Mouse (Mus musculus): ENCODE measurements around the gene Cacna2d2. TPM values are rescaled to one million over a fixed set of nuclear protein-coding genes. Genes with fewer than 3 reads are reported as not detected.

The Cacna2d2 gene
- polyA plus RNA-seq, 1 experiment from 2014 or later, result 1.3 TPM

DNA sequence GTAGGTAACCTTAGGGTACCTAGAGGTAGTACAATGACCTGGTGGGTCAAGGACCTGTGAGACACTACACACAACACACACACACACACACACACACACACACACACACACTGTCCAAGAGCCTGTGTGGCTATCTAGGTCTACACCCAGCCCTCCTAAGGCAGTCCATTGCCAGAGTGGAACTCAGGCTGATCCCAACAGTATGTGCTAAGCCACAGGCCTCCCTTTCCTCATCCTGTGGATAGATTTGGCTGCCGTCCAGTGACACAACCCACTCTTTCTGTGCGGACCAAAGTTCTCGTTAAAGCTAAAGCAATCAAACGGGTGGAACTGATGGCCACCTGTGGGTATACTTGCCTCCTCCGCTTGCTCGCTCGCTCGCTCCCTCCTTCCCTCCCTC lies 90.7 kb downstream of the Cacna2d2 start:
- H3K27ac ChIP-seq (ENCODE audit: low read depth, low read length), result no peak overlapping the region
- WGBS, result 76% methylated on average over 8 of the region's 8 CpGs

DNA sequence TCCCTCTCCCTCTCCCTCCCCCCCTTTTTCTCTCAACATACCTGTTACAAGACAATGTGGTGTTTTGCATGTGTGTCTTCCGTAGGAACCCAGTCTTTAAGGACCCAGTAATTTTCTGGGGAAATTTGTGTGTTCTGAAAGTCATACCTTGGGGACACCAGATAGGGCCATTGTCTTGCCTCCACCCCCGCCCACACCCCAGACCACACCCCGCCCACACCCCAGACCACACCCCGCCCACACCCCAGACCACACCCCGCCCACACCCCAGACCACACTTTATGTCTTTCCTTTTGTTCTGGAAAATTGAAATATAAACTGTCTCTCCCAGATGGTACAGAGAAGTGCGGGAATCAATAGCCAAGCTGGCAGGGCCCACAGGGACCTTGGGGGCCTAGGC lies 91.2 kb downstream of the Cacna2d2 start:
- 81% methylated on average over 6 of the region's 6 CpGs for WGBS
- no peak overlapping the region for H3K4me3 ChIP-seq (ENCODE audit: low read depth, low read length)

More for the DNA sequence above, 90.7 kb downstream of the Cacna2d2 start:
- H3K4me1 ChIP-seq (ENCODE audit: control insufficient read depth, insufficient read depth, low read length), result peaks cover 10% of the 10 kb centered on the region
- no peak for DNase-seq (ENCODE audit: low spot score, missing footprints)
- no peak overlapping the region for H3K9ac ChIP-seq (ENCODE audit: low read length)
- no peaks in the 10 kb centered on the region for H3K27me3 ChIP-seq (ENCODE audit: control insufficient read depth, insufficient read depth, low read length)
- H3K4me2 ChIP-seq, result no peak overlapping the region
- H3K9me3 ChIP-seq (ENCODE audit: control insufficient read depth, low read length), result no peaks in the 10 kb centered on the region
- H3K36me3 ChIP-seq (ENCODE audit: control insufficient read depth, insufficient read depth, low read length), result no peaks in the 10 kb centered on the region
- ATAC-seq (ENCODE audit: low FRiP score), result no peak
- H3K4me3 ChIP-seq (ENCODE audit: low read depth, low read length), result no peak overlapping the region

DNA sequence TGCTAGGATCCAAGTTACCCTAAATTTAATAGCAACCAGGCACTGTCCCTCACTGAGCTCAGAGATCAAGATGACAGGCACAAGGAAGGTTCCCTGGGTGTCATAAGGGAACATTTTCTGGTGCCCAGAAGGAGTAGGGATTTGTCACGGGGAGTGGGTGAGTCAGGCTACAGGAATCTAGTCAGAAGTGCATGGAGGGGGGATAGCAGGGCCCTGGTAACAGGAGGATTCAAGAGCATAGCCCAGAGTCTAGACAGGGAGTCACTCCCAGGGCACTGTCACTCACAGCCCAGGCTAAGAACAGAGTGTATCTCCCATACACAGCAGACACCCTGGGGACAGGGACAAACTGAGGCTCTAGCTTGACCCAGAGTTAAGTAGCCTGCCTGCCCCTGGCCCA lies 94.1 kb downstream of the Cacna2d2 start:
- ATAC-seq (ENCODE audit: low FRiP score) (no peak), DNase-seq (ENCODE audit: low spot score, missing footprints) (no peak)
- H3K27ac ChIP-seq (ENCODE audit: low read depth, low read length), result no peak overlapping the region

More for the DNA sequence above, 91.2 kb downstream of the Cacna2d2 start:
- H3K9ac ChIP-seq (ENCODE audit: low read length), result no peak overlapping the region
- DNase-seq (ENCODE audit: low spot score, missing footprints) (no peak), ATAC-seq (ENCODE audit: low FRiP score) (no peak)
- no peaks in the 10 kb centered on the region for H3K36me3 ChIP-seq (ENCODE audit: control insufficient read depth, insufficient read depth, low read length)
- H3K27ac ChIP-seq (ENCODE audit: low read depth, low read length), result no peak overlapping the region
- no peak overlapping the region for H3K4me2 ChIP-seq
- no peaks in the 10 kb centered on the region for H3K9me3 ChIP-seq (ENCODE audit: control insufficient read depth, low read length)
- H3K4me1 ChIP-seq (ENCODE audit: control insufficient read depth, insufficient read depth, low read length), result peaks cover 10% of the 10 kb centered on the region
- H3K27me3 ChIP-seq (ENCODE audit: control insufficient read depth, insufficient read depth, low read length), result no peaks in the 10 kb centered on the region

DNA sequence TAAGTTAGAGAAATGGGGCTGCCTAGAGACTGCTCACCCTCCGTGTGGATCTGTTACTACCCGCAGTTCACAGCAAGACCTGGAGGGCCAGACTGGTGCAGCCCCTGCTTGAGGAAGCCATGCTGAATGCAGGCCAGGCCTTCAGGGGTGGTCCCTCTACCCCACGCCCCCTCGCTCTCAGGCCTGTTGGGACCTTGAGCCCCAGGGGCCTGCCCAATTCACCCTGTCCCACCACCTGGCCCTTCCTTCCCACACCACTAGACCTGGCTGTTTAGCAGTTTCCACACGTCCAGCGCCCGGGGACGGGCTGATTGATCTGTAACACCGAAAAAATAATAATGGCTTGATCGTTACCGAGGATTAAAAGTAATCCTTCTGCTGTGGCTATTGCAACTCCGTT lies 94.8 kb downstream of the Cacna2d2 start:
- 47% methylated on average over 12 of the region's 12 CpGs for WGBS
- Histone ChIP-seq H3K4me1 (ENCODE audit: control insufficient read depth, insufficient read depth, low read length) (peaks cover 5% of the 10 kb centered on the region; the same call in 1 of the 2 replicates), H3K27me3 (ENCODE audit: control insufficient read depth, insufficient read depth, low read length) (no peaks in the 10 kb centered on the region), H3K27ac (ENCODE audit: low read depth, low read length) (no peak overlapping the region), H3K9me3 (ENCODE audit: control insufficient read depth, low read length) (no peaks in the 10 kb centered on the region), H3K4me2 (no peak overlapping the region), H3K4me3 (ENCODE audit: low read depth, low read length) (no peak overlapping the region), H3K36me3 (ENCODE audit: control insufficient read depth, insufficient read depth, low read length) (no peaks in the 10 kb centered on the region), H3K9ac (ENCODE audit: low read length) (no peak overlapping the region)
- ATAC-seq (ENCODE audit: low FRiP score), result peak; percentile 57; the same call in 1 of the 2 replicates
- no peak for DNase-seq (ENCODE audit: low spot score, missing footprints)

More for the DNA sequence above, 94.1 kb downstream of the Cacna2d2 start:
- Histone ChIP-seq H3K4me3 (ENCODE audit: low read depth, low read length) (no peak overlapping the region), H3K4me2 (no peak overlapping the region), H3K36me3 (ENCODE audit: control insufficient read depth, insufficient read depth, low read length) (no peaks in the 10 kb centered on the region), H3K9me3 (ENCODE audit: control insufficient read depth, low read length) (no peaks in the 10 kb centered on the region), H3K4me1 (ENCODE audit: control insufficient read depth, insufficient read depth, low read length) (peaks cover 5% of the 10 kb centered on the region; the same call in 1 of the 2 replicates), H3K27me3 (ENCODE audit: control insufficient read depth, insufficient read depth, low read length) (no peaks in the 10 kb centered on the region), H3K9ac (ENCODE audit: low read length) (no peak overlapping the region)
- 59% methylated on average over 1 of the region's 1 CpGs for WGBS

DNA sequence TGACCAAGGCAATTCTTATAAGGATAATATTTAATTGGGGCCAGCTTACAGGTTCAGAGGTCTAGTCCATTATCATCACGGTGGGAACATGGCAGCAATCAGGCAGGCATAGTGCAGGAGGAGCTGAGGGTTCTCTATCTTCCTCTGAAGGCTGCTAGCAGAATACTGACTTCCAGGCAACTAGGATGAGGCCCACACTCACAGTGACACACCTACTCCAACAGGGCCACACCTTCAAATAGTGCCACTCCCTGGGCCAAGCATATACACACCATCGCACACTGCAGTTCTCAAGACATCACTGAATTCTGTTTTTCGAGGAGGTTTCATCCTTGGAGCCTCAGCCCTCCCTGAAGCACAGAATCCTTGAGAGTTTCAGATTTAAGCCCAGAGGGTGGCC lies 96.9 kb downstream of the Cacna2d2 start:
- Histone ChIP-seq H3K27me3 (ENCODE audit: control insufficient read depth, insufficient read depth, low read length) (no peaks in the 10 kb centered on the region), H3K4me2 (no peak overlapping the region), H3K36me3 (ENCODE audit: control insufficient read depth, insufficient read depth, low read length) (no peaks in the 10 kb centered on the region), H3K4me1 (ENCODE audit: control insufficient read depth, insufficient read depth, low read length) (peaks cover 5% of the 10 kb centered on the region; the same call in 1 of the 2 replicates), H3K9ac (ENCODE audit: low read length) (no peak overlapping the region), H3K27ac (ENCODE audit: low read depth, low read length) (no peak overlapping the region), H3K4me3 (ENCODE audit: low read depth, low read length) (no peak overlapping the region), H3K9me3 (ENCODE audit: control insufficient read depth, low read length) (no peaks in the 10 kb centered on the region)
- no peak for DNase-seq (ENCODE audit: low spot score, missing footprints)
- ATAC-seq (ENCODE audit: low FRiP score), result no peak
- WGBS, result 90% methylated on average over 3 of the region's 3 CpGs

DNA sequence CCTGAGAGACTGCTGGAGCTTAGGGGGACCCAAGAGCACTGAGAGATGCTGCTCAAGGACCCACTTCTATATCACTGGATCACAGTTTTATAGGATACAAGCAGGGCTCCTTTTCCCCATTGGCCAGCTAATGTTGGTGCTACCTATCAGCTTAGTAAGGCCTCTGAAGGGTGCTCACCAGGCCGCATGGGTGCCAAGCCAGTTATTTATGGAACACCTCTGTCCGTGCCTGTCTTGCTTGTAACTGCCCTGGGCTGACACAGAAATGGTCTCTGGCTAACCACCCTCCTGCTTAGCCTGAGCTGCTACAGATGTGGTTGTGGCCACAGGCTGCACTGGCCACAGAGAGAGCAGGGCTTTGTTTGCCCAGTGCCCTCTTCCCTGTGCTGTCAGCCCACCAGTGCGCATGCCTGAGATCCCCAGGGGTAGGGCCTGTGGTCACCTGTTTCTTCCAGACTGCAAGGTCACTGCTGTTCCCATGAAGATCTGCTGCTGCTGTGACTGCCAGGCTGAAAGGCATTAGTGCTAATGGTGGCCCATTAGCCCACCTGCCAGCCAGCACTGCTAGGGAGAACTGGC lies 101.4 kb downstream of the Cacna2d2 start:
- no peak for DNase-seq (ENCODE audit: low spot score, missing footprints)
- WGBS, result 91% methylated on average over 3 of the region's 3 CpGs
- Histone ChIP-seq H3K9me3 (ENCODE audit: control insufficient read depth, low read length) (no peaks in the 10 kb centered on the region), H3K4me2 (no peak overlapping the region), H3K4me3 (ENCODE audit: low read depth, low read length) (no peak overlapping the region), H3K36me3 (ENCODE audit: control insufficient read depth, insufficient read depth, low read length) (no peaks in the 10 kb centered on the region), H3K27me3 (ENCODE audit: control insufficient read depth, insufficient read depth, low read length) (no peaks in the 10 kb centered on the region), H3K4me1 (ENCODE audit: control insufficient read depth, insufficient read depth, low read length) (no peaks in the 10 kb centered on the region), H3K27ac (ENCODE audit: low read depth, low read length) (no peak overlapping the region), H3K9ac (ENCODE audit: low read length) (no peak overlapping the region)
- ATAC-seq (ENCODE audit: low FRiP score), result no peak

DNA sequence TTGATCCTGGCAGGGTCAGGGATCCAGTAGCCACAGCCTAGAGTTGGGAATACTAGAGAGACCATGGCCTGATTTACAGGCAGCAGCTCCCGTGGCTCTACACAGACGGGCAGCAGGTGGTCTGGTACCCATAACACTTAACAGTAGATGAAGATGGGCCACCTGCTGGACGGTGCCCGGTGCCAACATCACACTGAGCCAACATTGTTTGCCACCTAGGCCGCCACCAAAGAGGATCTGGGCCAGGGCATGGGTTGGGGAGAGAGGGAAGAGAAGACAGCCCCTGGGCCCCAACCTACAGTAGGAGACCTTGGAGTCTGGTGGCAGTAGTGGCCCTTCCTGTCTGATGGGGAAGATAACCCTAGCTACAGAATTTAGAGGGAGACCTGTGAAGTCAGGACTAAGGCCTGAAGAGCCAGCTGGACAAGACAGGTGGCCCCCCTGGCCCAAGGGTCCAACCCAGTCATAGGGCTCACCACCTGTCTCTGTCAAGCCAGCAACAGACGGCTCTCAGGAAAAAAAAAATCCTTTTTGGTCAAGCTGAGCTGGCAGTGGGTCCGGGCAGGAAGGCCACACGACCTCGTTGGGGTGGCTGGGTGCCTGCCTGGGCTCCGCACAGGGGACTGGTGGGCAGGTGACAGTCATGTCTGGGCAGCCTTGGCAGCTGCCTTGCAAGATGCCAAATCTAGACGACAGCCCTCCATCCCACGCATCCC lies 102.9 kb downstream of the Cacna2d2 start:
- no peak overlapping the region for H3K27ac ChIP-seq (ENCODE audit: low read depth, low read length)
- no peaks in the 10 kb centered on the region for H3K9me3 ChIP-seq (ENCODE audit: control insufficient read depth, low read length)
- H3K4me1 ChIP-seq (ENCODE audit: control insufficient read depth, insufficient read depth, low read length), result no peaks in the 10 kb centered on the region
- H3K4me2 ChIP-seq, result no peak overlapping the region
- 88% methylated on average over 12 of the region's 12 CpGs for WGBS
- H3K36me3 ChIP-seq (ENCODE audit: control insufficient read depth, insufficient read depth, low read length), result no peaks in the 10 kb centered on the region
- H3K9ac ChIP-seq (ENCODE audit: low read length), result no peak overlapping the region
- H3K4me3 ChIP-seq (ENCODE audit: low read depth, low read length), result no peak overlapping the region
- H3K27me3 ChIP-seq (ENCODE audit: control insufficient read depth, insufficient read depth, low read length), result no peaks in the 10 kb centered on the region
- DNase-seq (ENCODE audit: low spot score, missing footprints), result no peak
- no peak for ATAC-seq (ENCODE audit: low FRiP score)

DNA sequence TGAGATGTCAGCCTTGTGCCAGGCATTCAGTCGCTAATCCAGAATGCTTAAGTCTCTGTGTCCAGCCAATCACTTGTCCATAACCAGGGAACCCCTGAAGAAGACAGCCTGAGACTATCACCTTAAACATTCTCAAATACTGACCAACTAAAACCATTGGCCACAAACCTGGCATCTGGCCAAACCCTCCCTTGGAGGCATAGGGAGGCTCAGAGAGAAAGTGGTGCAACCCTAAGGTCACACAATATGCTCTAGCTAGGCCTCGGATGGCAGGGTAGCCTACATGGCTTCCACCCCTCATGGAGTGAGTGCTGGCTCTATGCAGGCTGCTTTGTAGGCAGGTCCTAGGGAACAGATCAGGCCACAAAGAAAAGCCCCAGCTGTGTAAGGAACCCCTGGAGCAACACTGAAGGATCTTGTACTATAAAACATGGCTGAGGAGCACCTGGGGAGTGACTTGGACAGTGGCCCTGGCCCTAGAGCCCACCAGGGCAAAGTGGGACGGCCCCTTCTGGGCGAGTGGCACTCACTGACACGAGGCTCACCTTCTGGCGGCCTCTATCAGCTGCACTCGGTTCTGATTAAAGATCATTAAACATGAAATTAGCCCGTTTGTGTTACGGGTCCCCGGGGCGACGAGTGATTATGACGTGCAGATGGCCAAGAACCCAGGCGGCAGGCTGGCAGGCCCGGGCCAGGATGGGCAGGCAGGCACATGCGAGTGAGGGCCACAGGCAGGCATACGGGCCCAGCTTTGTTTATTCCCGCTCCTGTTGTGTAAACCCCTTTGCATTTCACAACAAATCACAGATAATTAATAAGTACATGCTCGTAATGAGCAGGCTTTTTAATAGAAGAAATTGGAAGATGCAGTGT lies 105.5 kb downstream of the Cacna2d2 start:
- no peak overlapping the region for H3K9ac ChIP-seq (ENCODE audit: low read length)
- ATAC-seq (ENCODE audit: low FRiP score) (no peak), DNase-seq (ENCODE audit: low spot score, missing footprints) (no peak)
- no peaks in the 10 kb centered on the region for H3K36me3 ChIP-seq (ENCODE audit: control insufficient read depth, insufficient read depth, low read length)
- H3K4me3 ChIP-seq (ENCODE audit: low read depth, low read length), result no peak overlapping the region
- H3K27me3 ChIP-seq (ENCODE audit: control insufficient read depth, insufficient read depth, low read length), result no peaks in the 10 kb centered on the region
- WGBS, result 91% methylated on average over 19 of the region's 19 CpGs
- H3K4me2 ChIP-seq, result no peak overlapping the region
- H3K9me3 ChIP-seq (ENCODE audit: control insufficient read depth, low read length), result no peaks in the 10 kb centered on the region
- no peaks in the 10 kb centered on the region for H3K4me1 ChIP-seq (ENCODE audit: control insufficient read depth, insufficient read depth, low read length)
- no peak overlapping the region for H3K27ac ChIP-seq (ENCODE audit: low read depth, low read length)

DNA sequence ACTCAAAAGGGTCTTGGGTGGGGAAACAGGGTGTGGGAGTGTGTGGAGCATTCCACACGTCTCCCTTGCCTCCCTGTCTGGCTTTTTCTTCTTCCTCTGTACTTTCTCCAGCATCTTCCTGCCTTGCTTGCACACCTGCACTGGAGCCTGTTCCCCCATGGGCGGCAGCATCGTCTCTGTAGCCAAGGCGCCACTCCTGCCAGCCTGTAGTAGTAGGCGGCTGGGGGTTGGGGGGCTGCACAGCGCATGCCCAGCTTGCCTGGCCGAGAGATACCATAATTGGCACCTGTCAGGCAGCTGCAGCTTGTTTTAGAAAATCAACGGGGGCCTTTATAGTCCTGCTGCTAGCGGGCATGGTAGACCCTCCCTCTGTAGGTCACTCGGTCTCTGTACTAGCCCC lies 108.9 kb downstream of the Cacna2d2 start:
- Histone ChIP-seq H3K9ac (ENCODE audit: low read length) (no peak overlapping the region), H3K4me1 (ENCODE audit: control insufficient read depth, insufficient read depth, low read length) (peaks cover 3% of the 10 kb centered on the region)

More for the DNA sequence above, 108.9 kb downstream of the Cacna2d2 start:
- no peak overlapping the region for H3K4me3 ChIP-seq (ENCODE audit: low read depth, low read length)
- no peak for DNase-seq (ENCODE audit: low spot score, missing footprints)
- WGBS, result 69% methylated on average over 10 of the region's 10 CpGs
- no peak overlapping the region for H3K27ac ChIP-seq (ENCODE audit: low read depth, low read length)
- H3K36me3 ChIP-seq (ENCODE audit: control insufficient read depth, insufficient read depth, low read length), result no peaks in the 10 kb centered on the region
- H3K9me3 ChIP-seq (ENCODE audit: control insufficient read depth, low read length), result no peaks in the 10 kb centered on the region
- ATAC-seq (ENCODE audit: low FRiP score), result no peak
- no peak overlapping the region for H3K4me2 ChIP-seq
- no peaks in the 10 kb centered on the region for H3K27me3 ChIP-seq (ENCODE audit: control insufficient read depth, insufficient read depth, low read length)

Data from midbrain, embryonic 11.5 days (tissue).